Mouse (Mus musculus): ENCODE measurements around the gene Arhgap15. TPM values are rescaled to one million over a fixed set of nuclear protein-coding genes. Genes with fewer than 3 reads are reported as not detected.

Gene Arhgap15
- total RNA-seq, 2 experiments from 2014 or later: 105 to 146 TPM

- no peak for ATAC-seq (replicated peaks; ENCODE audit: poor library complexity, severe bottlenecking)
Observed at GRCm38 (mm10) chr2:44397735-44398337, 649.2 kb downstream of the Arhgap15 start.

- no peak for ATAC-seq (replicated peaks; ENCODE audit: poor library complexity, severe bottlenecking)
Observed at GRCm38 (mm10) chr2:44399191-44399926, 650.7 kb downstream of the Arhgap15 start.

- ATAC-seq (replicated peaks; ENCODE audit: poor library complexity, severe bottlenecking): no peak
Observed at GRCm38 (mm10) chr2:44401704-44402422, 653.2 kb downstream of the Arhgap15 start.

GRCm38 (mm10) chr2:44411660-44412059 is 663.0 kb downstream of the Arhgap15 start:
- ATAC-seq (replicated peaks; ENCODE audit: poor library complexity, severe bottlenecking): no peak

- ATAC-seq (replicated peaks; ENCODE audit: poor library complexity, severe bottlenecking): no peak
Observed at GRCm38 (mm10) chr2:44416331-44416730, 667.7 kb downstream of the Arhgap15 start.

- ATAC-seq (replicated peaks; ENCODE audit: poor library complexity, severe bottlenecking): no peak
Observed at GRCm38 (mm10) chr2:44419547-44420225, 671.1 kb downstream of the Arhgap15 start.

- no peak for ATAC-seq (replicated peaks; ENCODE audit: poor library complexity, severe bottlenecking)
Observed at GRCm38 (mm10) chr2:44430521-44430920, 681.9 kb downstream of the Arhgap15 start.

GRCm38 (mm10) chr2:44436652-44437051 is 688.0 kb downstream of the Arhgap15 start:
- no peak for ATAC-seq (replicated peaks; ENCODE audit: poor library complexity, severe bottlenecking)

GRCm38 (mm10) chr2:44437496-44438057 is 689.0 kb downstream of the Arhgap15 start:
- no peak for ATAC-seq (replicated peaks; ENCODE audit: poor library complexity, severe bottlenecking)

- ATAC-seq (replicated peaks; ENCODE audit: poor library complexity, severe bottlenecking): no peak
Observed at GRCm38 (mm10) chr2:44438070-44438469, 689.4 kb downstream of the Arhgap15 start.

GRCm38 (mm10) chr2:44444938-44445337 is 696.3 kb downstream of the Arhgap15 start:
- ATAC-seq (replicated peaks; ENCODE audit: poor library complexity, severe bottlenecking): no peak

Other genes starting within 250 kb of the Arhgap15 start
- not detected in 2 replicates for gene Kynu, start 193.5 kb upstream of the Arhgap15 start, total RNA-seq (2014; fragmentation: Nextera tagmentation)
- 0.04 TPM in 1 of 2 replicates, not detected in the other for gene Kynu, start 193.5 kb upstream of the Arhgap15 start, total RNA-seq (2017)